Mouse (Mus musculus): ENCODE measurements around the gene Vmn1r4. TPM values are rescaled to one million over a fixed set of nuclear protein-coding genes. Genes with fewer than 3 reads are reported as not detected.

Vmn1r4 gene
- under 1 TPM; 0.09 to 0.14 TPM for total RNA-seq (2021)
- long read RNA-seq, experiment 1, partial matches to known transcripts: 0 of 1 reads
- long read RNA-seq, experiment 1, other reads (novel, unspliced or antisense): 0 of 1 reads
- long read RNA-seq, experiment 2, partial matches to known transcripts: 0 of 1 reads
- long read RNA-seq, experiment 2, other reads (novel, unspliced or antisense): 0 of 1 reads

GRCm38 (mm10) chr6:56923726-56924707 is at the start of gene Vmn1r4, which contains the start of gene Nt5c3:
Gene Vmn1r4, plus strand, starts transcription at chr6:56924015.
Gene Nt5c3, minus strand, starts transcription at chr6:56923932.
- peak; percentile 91 for DNase-seq (ENCODE audit: low spot score)

GRCm38 (mm10) chr6:56876870-56877269 is 46.9 kb upstream of the Vmn1r4 start:
- DNase-seq (ENCODE audit: low spot score): no peak

DNA sequence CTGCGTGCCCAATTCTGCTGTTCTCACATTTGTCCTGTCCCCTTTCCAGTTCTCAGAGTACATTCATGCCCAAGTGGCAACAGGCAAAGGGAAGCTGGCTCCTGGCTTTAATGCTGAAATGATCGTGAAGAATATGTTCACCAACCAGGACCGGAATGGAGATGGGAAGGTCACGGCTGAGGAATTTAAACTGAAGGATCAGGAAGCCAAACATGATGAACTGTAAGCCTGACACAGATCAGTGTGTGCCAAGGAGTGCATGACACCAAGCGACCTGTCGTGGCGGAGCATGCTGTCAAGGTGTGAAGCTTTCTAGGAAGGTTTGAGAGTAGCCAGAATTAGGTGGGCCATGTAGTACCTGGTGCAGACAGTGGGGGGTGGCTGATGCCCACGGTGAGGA is 45.8 kb upstream of the Vmn1r4 start:
- no peak for DNase-seq (ENCODE audit: low spot score)

DNA sequence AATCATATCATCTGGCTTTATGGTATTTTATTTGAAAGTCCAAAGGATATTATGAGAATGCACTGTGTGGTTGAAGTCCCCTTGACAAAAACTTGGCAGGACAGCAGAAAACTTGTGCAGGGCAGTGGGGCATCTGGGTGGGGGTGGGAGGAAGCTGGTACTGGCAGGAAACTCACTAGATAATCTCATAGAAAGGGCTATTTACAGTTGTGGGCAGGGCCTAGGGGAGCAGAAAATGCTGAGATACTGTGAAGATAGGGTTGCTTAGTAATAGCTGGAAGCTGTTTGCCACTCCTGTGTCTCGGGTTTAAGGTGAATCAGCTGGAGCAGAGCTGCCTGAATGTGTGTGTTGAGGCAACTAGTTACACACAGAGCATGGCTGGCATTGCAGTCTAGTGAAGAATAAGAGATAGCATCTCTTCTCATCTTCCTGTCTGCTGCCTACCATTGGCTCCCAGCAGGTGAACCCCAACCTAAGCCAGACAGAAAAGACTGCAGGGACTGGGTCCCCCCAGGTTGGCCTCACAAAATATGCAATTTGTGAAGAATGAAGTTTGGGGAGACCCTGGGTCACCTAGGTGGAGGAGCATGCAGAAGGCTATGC is 44.4 kb upstream of the Vmn1r4 start:
- no peak for DNase-seq (ENCODE audit: low spot score)

- DNase-seq (ENCODE audit: low spot score): peak; percentile 72
These were observed 35.3 kb upstream of the Vmn1r4 start for GRCm38 (mm10) chr6:56888561-56888960.

DNA sequence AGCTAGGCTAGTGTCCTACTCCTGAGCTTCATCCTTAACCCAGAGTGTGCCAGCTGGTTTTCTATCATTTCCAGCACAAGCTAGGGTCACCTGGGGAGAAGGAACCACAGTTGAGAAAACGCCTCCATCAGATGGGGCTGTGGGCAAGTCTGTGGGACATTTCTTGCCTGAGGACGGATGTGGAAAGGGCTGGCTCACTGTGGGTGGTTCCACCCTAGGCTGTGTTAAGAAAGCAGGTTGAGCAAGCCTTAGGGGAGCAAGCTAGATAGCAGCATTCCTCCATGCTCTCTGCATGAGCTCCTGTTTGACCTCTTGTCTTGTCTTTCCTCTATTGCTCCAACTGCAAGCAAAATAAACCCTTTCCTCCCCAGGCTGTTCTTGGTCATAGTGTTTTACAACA is 33.1 kb upstream of the Vmn1r4 start:
- DNase-seq (ENCODE audit: low spot score): no peak

- peak; percentile 66 for DNase-seq (ENCODE audit: low spot score)
These were observed 24.2 kb upstream of the Vmn1r4 start for GRCm38 (mm10) chr6:56899601-56900000.

DNA sequence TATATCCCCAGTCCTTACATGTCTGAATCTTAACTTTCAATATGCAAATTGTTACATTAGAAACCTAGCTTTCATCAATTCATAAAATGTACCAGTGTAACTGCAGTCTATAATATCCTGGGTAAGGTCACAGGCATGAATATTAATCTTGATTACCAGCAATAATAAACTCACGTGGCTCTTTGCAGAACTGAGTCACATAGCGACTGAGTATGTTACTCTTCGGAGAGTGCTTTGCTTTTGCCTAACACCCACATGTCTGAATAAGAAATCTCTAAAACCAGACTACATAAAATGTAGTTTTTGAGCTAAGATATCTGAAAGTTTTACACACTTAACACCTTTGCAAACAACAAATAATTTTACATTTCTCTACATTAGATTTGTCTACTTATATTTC is 22.5 kb upstream of the Vmn1r4 start:
- DNase-seq (ENCODE audit: low spot score): no peak

- peak; percentile 81 for DNase-seq (ENCODE audit: low spot score)
These were observed 21.9 kb upstream of the Vmn1r4 start for GRCm38 (mm10) chr6:56901824-56902386.

- no peak for DNase-seq (ENCODE audit: low spot score)
These were observed 21.0 kb upstream of the Vmn1r4 start for GRCm38 (mm10) chr6:56902606-56903520.

DNA sequence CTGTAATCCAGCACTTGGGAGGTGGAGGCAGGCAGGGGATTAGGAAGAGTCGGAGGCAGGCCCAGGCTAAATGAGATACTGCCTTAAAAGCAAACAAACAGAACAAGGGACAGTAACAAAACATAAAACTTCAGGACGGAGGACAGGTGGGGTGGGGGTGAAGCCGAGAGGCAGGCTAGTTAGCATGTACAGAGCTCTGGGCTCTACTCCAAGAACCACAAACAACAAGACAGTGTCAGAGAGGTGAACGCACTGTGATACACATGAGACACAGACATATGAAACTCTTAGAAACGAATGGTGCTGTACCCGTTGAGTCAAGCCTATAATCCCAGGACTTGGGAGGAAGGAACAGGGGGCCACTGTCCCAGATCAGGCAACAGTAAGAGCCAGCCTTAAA is 20.0 kb upstream of the Vmn1r4 start:
- DNase-seq (ENCODE audit: low spot score): no peak

GRCm38 (mm10) chr6:56904330-56904729 is 19.5 kb upstream of the Vmn1r4 start:
- DNase-seq (ENCODE audit: low spot score): no peak

- no peak for DNase-seq (ENCODE audit: low spot score)
These were observed 18.8 kb upstream of the Vmn1r4 start for GRCm38 (mm10) chr6:56904982-56905381.

DNA sequence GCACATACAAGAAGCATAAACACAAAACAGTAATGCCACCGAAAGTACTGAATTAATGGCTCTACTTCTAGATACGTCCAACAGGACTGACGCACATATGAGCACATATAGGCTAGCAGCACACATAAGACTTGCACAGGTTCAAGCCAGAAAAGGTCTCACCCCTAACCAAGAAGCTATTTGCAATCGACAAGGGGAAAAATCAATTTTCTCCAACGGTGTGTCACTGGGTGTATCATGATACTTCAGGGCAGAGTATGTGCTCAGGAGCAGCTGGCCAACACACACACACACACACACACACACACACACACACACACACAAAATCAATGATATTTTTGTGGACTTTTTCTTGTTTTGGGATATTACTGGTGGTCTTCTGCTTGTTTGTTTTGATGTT is 18.3 kb upstream of the Vmn1r4 start:
- DNase-seq (ENCODE audit: low spot score): no peak

GRCm38 (mm10) chr6:56906121-56906846 is 17.5 kb upstream of the Vmn1r4 start:
- no peak for DNase-seq (ENCODE audit: low spot score)

GRCm38 (mm10) chr6:56907973-56908372 is 15.8 kb upstream of the Vmn1r4 start:
- DNase-seq (ENCODE audit: low spot score): no peak

GRCm38 (mm10) chr6:56908397-56908796 is 15.4 kb upstream of the Vmn1r4 start:
- no peak for DNase-seq (ENCODE audit: low spot score)

DNA sequence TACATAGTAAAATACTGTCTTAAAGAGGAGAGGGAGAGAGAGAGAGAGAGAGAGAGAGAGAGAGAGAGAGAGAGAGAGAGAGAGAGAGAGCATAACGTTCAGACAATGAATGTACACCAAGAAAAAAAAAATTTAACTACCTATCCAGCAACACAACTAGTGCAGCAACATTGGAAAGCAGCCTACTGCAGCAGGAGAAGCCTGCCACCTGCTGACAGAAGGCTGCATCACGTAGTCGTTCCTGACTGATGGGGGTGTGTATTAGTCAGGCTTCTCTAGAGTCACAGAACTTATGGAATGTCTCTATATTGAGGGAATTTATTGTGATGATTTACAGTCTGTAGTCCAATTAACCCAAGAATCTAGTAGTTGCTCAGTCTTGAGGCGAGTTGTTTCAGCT is 14.9 kb upstream of the Vmn1r4 start:
- DNase-seq (ENCODE audit: low spot score): peak; percentile 68

- no peak for DNase-seq (ENCODE audit: low spot score)
These were observed 12.9 kb upstream of the Vmn1r4 start for GRCm38 (mm10) chr6:56910910-56911309.

All from gastrocnemius, adult 18-20 months (tissue).